Mouse (Mus musculus) neural tube, embryonic 12.5 days (tissue): ENCODE measurements around the gene Zranb1. TPM values are rescaled to one million over a fixed set of nuclear protein-coding genes. Genes with fewer than 3 reads are reported as not detected.
A peak's percentile ranks its signal among the peaks of the same experiment; 100 is the strongest.

Experiments
- ATAC-seq: fragments of 200-750 bp; cut with Nextera tagmentation; 2 replicates; pipeline ENCODE4 v1.8.0; 2017; ENCODE audit warnings: low read depth, mild to moderate bottlenecking, moderate TSS enrichment, moderate library complexity; ENCODE audit not compliant: low FRiP score
- H3K27ac ChIP-seq: fragments of 300-500 bp; sonication (generic); 2 replicates; pipeline ENCODE4 v1.5.1; 2016
- H3K27me3 ChIP-seq: fragments of 300-500 bp; sonication (generic); replicated peaks from 2 replicates; pipeline ENCODE4 v1.6.1; 2016; ENCODE audit warnings: mild to moderate bottlenecking
- H3K36me3 ChIP-seq: fragments of 300-500 bp; sonication (generic); 2 replicates; pipeline ENCODE4 v1.6.1; 2016; ENCODE audit warnings: mild to moderate bottlenecking
- H3K4me1 ChIP-seq: fragments of 300-500 bp; sonication (generic); 2 replicates; pipeline ENCODE4 v1.6.1; 2016
- H3K4me2 ChIP-seq: fragments of 300-500 bp; sonication (generic); replicated peaks from 2 replicates; pipeline ENCODE4 v1.6.1; 2016; ENCODE audit warnings: mild to moderate bottlenecking
- H3K4me3 ChIP-seq: fragments of 300-500 bp; sonication (generic); 2 replicates; pipeline ENCODE4 v1.5.1; 2016
- H3K9ac ChIP-seq: fragments of 300-500 bp; sonication (generic); 2 replicates; pipeline ENCODE4 v1.6.1; 2016; ENCODE audit warnings: mild to moderate bottlenecking
- H3K9me3 ChIP-seq: fragments of 300-500 bp; sonication (generic); 2 replicates; pipeline ENCODE4 v1.6.1; 2016; ENCODE audit warnings: mild to moderate bottlenecking
- WGBS: fragments of 180-500 bp; shearing (Covaris S2); methylation state at CpG from one replicate; pipeline ENCODE4 v1.1.7; 2016; 5-methylcytosine and 5-hydroxymethylcytosine counted together
- polyA plus RNA-seq: library from polyadenylated mRNA; unstranded; fragments of >200 nt; fragmentation: Nextera tagmentation; extraction: Ambion mirVana; gene quantifications from 2 replicates; pipeline ENCODE4 v1.2.1, GENCODE M21; 2016

Zranb1 gene
- polyA plus RNA-seq, result 17.4 and 19.7 TPM in 2 replicates

DNA sequence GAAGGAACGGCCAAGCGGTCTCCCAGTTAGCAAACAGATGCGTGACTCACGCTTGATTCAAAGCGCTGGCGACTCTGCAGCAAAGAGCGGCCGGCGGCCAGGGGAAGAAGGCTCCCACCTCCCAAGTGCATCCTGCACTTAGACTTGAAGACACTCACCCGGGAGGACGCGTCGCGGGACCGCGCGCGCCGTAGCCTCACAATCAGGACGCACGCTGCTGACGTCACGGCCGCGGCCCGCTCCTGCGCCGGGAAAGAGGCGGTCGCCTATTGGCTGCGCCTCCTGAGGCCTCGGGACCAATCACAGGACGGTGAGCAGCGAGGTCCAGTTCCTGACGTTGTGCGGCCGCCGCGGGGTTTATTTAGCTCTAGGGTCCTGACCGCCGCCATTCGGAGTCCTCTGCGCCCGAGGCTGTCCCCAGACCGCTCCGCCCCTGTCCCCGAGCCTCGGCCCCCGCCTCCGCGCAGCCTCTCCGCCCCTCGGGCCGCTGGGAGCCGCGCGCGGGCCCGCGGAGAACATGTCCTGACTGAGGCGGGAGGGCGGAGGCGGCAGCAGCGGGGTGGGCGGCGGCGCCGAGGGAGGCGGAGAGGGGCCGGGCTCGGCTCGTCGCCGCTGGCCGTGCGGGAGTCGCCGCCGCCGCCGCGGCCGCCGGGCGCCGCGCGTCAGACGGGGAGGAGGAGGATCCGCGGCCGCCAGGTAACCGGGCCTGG, at the start of gene Zranb1:
Zranb1 (plus strand) TSS at position 293 of the 710 bp plus-strand sequence.
- WGBS, result under 1% methylated on average over 86 of the region's 93 CpGs

DNA sequence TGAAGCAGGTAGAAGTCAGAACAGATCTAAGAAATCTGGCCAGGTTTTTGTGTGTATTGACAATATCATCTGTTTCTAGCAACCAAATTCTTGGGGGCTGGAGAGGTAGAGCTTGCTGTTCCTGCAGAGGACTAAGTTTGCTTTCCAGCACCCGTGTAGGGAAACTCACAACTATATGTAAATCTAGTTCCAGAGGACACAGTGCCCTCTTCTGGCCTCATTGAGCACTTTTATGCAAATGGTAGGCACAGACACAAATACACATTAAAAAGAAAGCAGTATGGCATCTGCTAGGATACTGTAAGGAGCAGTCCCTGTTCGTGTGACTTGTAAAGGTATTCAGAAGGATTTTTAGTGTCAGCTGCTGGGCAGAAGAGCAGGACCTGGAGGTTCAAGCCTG, 48.6 kb upstream of the Zranb1 start:
- no peaks in the 10 kb centered on the region for H3K4me1 ChIP-seq
- peaks cover 76% of the 10 kb centered on the region for H3K36me3 ChIP-seq
- WGBS, result 82% methylated on average over 2 of the region's 2 CpGs
- no peaks in the 10 kb centered on the region for H3K27me3 ChIP-seq
- ATAC-seq, result no peak
- no peak overlapping the region for H3K4me2 ChIP-seq
- no peaks in the 10 kb centered on the region for H3K9me3 ChIP-seq
- no peak overlapping the region for H3K27ac ChIP-seq
- no peak overlapping the region for H3K4me3 ChIP-seq
- H3K9ac ChIP-seq, result no peak overlapping the region

More for the DNA sequence above, at the start of gene Zranb1:
- no peaks in the 10 kb centered on the region for H3K27me3 ChIP-seq
- peaks cover 10% of the 10 kb centered on the region for H3K4me1 ChIP-seq
- peak within 1 kb of the TSS; percentile 96 for H3K4me3 ChIP-seq
- peak within 1 kb of the TSS; percentile 97 for H3K9ac ChIP-seq
- peak within 1 kb of the TSS; percentile 82 for H3K4me2 ChIP-seq
- peak; percentile 99 for ATAC-seq
- H3K27ac ChIP-seq, result peak within 1 kb of the TSS; percentile 97
- no peaks in the 10 kb centered on the region for H3K36me3 ChIP-seq
- no peaks in the 10 kb centered on the region for H3K9me3 ChIP-seq

DNA sequence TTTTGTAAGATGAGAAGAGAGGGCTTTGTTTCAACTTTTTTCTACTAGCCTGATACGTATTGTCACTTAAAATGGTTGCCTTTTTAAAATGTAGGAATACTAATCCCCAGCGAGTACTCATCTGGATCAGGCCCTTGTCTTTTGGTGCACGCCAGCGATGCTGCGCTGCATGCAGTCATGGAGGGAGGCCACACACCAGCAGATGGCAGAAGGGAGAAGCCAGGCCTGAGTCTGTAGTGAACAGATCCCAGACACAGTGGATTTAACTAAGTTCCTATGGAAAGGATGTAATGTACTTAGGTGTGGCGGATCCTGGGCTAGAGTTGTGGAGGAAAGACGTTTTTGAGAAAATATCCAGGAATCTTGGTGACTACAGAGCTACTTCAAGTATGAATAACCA, 46.9 kb upstream of the Zranb1 start:
- no peaks in the 10 kb centered on the region for H3K9me3 ChIP-seq
- no peaks in the 10 kb centered on the region for H3K4me1 ChIP-seq
- H3K4me3 ChIP-seq, result no peak overlapping the region
- no peak for ATAC-seq
- H3K27ac ChIP-seq, result no peak overlapping the region
- 92% methylated on average over 7 of the region's 7 CpGs for WGBS
- H3K9ac ChIP-seq, result no peak overlapping the region
- no peak overlapping the region for H3K4me2 ChIP-seq
- peaks cover 60% of the 10 kb centered on the region for H3K36me3 ChIP-seq
- no peaks in the 10 kb centered on the region for H3K27me3 ChIP-seq

DNA sequence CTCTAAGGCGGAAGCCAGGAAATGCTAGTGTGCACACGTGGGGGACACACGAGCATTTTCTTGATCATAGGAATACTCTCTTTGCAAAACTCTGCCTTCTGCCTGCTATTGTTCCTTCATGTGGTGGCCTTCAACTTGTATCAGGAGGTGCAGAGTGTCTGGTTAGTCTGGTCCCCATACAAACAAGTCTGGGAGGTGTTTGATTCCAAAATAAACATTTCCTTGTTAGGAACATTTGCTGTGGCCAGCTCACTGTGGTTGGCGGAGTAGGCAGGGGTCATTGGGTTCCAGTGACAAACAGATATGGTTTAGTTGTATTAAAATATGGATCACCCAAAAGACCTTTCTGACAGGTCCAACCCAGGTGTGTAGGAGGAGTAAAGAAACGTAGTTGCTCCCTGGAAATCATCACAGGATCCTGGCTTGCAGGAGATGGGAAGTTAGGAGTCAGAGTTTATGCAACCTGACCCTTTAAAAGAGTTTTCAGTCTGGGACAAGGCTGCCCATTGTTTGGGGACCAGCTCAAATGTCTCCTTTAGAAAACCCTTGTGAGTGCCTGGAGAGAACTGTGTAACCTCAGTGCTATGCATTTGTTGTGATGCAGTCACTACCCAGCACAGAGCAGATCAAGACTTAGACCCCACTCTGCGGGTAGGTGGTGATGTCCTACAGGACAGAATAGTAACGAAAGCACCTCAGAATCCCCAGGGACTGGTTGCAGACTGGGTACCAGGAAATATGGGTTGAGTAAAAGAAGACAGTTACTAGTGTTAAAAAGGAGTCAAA, 43.7 kb upstream of the Zranb1 start:
- 75% methylated on average over 7 of the region's 7 CpGs for WGBS
- ATAC-seq, result no peak
- Histone ChIP-seq H3K36me3 (peaks cover 30% of the 10 kb centered on the region), H3K4me1 (no peaks in the 10 kb centered on the region), H3K4me3 (no peak overlapping the region), H3K27me3 (no peaks in the 10 kb centered on the region), H3K9me3 (no peaks in the 10 kb centered on the region), H3K4me2 (no peak overlapping the region), H3K27ac (no peak overlapping the region), H3K9ac (no peak overlapping the region)

DNA sequence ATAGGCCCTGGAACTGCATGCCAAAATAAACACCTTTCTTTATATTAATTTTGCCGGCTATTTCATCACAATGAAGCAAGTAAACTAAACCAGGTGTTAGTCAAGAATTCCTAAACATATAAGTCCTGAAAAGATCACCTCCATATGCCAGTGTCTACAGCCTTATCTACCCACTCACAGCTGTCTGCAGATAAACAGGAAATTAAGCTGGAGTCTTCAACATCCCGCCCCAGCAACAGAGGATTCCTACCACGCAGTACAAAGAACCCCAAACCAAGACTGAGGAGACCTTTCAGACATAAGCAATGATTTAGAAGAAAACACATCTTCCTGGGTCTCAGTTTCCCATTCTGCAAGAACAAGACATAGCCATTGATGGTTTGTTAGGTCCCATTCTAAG, 42.9 kb upstream of the Zranb1 start:
- H3K9ac ChIP-seq, result no peak overlapping the region
- no peaks in the 10 kb centered on the region for H3K4me1 ChIP-seq
- H3K27ac ChIP-seq, result no peak overlapping the region
- no peaks in the 10 kb centered on the region for H3K27me3 ChIP-seq
- peaks cover 22% of the 10 kb centered on the region for H3K36me3 ChIP-seq
- no peak overlapping the region for H3K4me3 ChIP-seq
- no peak for ATAC-seq
- WGBS, result 89% methylated on average over 3 of the region's 3 CpGs
- H3K9me3 ChIP-seq, result no peaks in the 10 kb centered on the region
- no peak overlapping the region for H3K4me2 ChIP-seq

DNA sequence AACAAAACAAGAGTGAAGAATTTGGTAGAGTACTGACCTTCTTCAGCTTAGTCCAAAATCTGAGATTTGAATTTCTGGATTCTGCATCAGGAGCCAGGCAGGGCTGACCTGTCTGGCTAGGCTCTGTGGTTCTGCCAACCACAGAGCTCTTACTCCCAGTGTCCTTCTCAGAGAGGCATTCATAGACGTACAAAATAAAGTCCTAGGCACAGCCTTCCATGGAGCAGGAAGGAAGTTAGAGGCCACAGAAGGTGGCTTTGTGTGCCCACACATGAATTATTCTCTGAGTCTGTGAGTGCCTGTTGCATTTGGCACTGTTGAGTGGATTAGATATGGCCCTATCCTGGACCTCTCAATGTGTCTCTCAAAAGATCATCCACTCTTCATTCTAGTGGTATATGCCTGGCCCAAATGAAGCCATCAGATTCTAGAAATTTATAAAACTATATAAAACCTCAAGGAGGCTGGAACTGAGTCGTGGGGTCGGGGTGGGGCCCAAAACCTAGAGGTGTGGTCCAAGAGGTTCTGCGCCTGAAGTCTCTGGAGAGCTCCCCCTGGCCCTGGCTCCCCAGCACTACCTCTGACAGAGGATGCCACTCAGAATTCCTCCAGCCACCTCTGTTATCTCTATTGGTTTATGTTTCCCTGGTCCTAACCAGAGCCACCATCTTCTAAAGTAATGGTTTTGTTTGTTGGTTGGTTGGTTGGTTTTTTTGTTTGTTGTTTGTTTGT, 42.3 kb upstream of the Zranb1 start:
- no peak overlapping the region for H3K9ac ChIP-seq
- ATAC-seq, result no peak
- H3K27ac ChIP-seq, result no peak overlapping the region
- H3K4me1 ChIP-seq, result no peaks in the 10 kb centered on the region
- WGBS, result 69% methylated on average over 4 of the region's 4 CpGs
- no peak overlapping the region for H3K4me3 ChIP-seq
- no peaks in the 10 kb centered on the region for H3K9me3 ChIP-seq
- H3K27me3 ChIP-seq, result no peaks in the 10 kb centered on the region
- no peak overlapping the region for H3K4me2 ChIP-seq
- peaks cover 16% of the 10 kb centered on the region; the same call in 1 of the 2 replicates for H3K36me3 ChIP-seq

DNA sequence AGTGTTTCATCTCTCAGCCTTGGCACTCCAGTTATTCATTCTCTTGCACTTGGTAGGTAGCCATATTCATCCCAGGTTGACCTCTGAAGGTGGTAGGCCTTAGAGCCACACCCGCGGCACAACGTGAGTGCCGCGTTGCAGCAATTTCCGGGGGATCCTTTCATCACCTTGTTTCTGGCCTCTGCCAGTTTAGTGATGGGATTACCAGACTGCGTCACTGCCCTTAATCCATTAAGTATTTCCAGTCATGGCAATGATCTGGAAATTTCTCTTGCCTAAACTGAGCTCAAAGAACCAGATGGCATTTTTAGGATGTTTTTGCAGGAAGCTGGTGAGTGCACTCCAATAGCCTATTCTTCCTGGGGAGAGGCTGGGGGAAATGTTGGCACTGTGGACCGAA, 41.3 kb upstream of the Zranb1 start:
- Histone ChIP-seq H3K4me3 (no peak overlapping the region), H3K36me3 (peaks cover 8% of the 10 kb centered on the region; the same call in 1 of the 2 replicates), H3K27ac (no peak overlapping the region), H3K4me2 (no peak overlapping the region), H3K27me3 (no peaks in the 10 kb centered on the region), H3K9ac (no peak overlapping the region), H3K9me3 (no peaks in the 10 kb centered on the region), H3K4me1 (no peaks in the 10 kb centered on the region)
- WGBS, result 95% methylated on average over 8 of the region's 8 CpGs
- ATAC-seq, result no peak

DNA sequence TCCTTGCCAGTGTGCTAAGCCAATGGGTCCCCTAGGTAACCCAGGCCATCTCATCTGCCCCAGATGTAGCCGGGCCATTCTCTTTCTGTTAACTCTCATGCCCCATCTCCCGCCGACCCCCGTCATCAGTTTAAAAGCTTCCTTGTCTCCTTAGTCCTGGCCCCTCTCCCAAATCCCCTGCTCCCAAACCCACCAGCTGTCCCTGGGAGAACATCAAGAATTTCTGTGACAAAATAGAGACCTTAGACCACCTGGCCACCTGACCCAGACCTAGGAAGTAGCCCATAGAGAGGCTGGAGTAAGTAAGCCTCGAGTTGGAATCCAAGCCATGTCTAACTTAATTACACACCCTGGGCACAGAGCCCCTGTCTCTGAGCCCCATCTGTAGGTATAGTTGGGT, 40.7 kb upstream of the Zranb1 start:
- ATAC-seq, result no peak
- Histone ChIP-seq H3K4me1 (no peaks in the 10 kb centered on the region), H3K9me3 (no peaks in the 10 kb centered on the region), H3K4me2 (no peak overlapping the region), H3K4me3 (no peak overlapping the region), H3K27me3 (no peaks in the 10 kb centered on the region), H3K9ac (no peak overlapping the region), H3K36me3 (0 out of 2 replicates have a peak, but pooled peaks cover 5% of the 10 kb centered on the region), H3K27ac (no peak overlapping the region)
- 84% methylated on average over 5 of the region's 5 CpGs for WGBS

DNA sequence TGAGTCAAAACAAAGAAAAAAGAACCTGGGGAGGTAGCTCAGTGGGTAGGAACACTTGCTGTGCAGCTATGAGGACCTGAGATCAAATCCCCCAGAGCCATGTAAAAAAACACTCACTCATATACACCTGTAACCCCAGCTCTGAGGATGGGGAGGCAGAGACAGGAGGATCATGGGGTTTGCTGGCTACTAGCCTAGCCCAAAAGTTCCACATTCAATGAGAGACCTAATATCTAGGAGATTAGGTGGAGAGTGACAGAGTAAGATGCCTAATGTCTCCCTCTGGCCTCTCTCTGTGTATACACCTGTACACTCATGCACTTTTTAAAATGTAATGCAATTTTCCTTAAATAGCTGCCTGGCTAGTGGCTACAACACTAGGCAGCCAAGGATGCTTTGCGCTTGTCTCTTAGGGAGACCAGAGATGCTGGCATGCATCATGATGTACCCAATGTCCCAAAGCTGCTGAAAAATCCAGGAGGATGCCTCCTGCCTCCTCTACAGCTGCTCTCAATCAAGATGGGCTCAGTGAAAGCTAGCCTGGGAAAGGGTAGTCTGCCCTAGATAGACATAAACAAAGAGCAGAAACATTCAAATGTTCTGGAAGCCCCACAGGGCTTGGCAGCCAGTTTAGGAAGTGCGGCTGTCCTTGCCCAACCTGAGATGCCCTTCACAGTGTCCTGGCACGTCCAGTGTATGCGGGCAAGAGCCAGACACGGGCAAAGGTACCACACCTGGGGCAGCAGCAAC, 39.2 kb upstream of the Zranb1 start:
- H3K9ac ChIP-seq, result no peak overlapping the region
- H3K27ac ChIP-seq, result no peak overlapping the region
- no peaks in the 10 kb centered on the region for H3K36me3 ChIP-seq
- WGBS, result 85% methylated on average over 5 of the region's 5 CpGs
- H3K4me1 ChIP-seq, result no peaks in the 10 kb centered on the region
- no peak overlapping the region for H3K4me3 ChIP-seq
- ATAC-seq, result no peak
- H3K4me2 ChIP-seq, result no peak overlapping the region
- H3K27me3 ChIP-seq, result no peaks in the 10 kb centered on the region
- no peaks in the 10 kb centered on the region for H3K9me3 ChIP-seq

DNA sequence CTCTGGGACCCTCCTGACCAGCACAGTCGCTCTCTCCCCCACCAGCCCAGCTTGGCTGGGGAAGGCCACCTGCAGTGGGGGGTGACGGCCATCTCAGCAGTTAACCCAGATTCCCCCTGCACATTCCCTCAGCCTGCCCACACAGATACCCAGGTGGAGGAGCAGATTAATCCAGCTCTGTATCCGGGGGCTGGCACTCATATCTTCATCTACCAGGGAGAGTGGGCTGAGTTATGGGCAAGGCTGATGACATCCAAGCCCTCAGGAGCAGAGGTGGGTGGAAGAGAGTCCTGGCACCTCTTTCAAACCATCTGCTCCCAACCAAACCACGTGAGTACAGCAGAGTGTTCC, 38.7 kb upstream of the Zranb1 start:
- Histone ChIP-seq H3K4me3 (no peak overlapping the region), H3K27me3 (no peaks in the 10 kb centered on the region), H3K36me3 (no peaks in the 10 kb centered on the region), H3K4me2 (no peak overlapping the region), H3K9me3 (no peaks in the 10 kb centered on the region), H3K4me1 (no peaks in the 10 kb centered on the region), H3K9ac (no peak overlapping the region), H3K27ac (no peak overlapping the region)
- ATAC-seq, result no peak
- 58% methylated on average over 4 of the region's 4 CpGs for WGBS

DNA sequence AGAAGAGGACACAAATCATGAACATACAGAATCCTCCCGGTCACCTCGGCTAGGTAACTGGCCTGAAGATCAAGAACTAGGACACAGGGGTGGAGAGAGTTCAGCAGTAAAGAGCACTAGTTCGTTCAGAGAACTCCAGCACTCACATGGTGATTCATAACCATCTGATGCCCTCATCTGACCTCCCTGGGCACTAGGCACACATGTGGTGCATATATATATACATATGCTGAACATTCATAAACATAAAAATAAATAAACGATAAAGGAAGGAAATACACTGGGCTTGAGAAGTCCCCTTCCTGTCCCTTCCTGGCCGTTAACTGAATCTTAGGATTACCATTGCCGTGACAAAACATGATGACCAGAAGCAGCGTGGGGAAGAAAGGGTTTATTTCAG, 38.1 kb upstream of the Zranb1 start:
- Histone ChIP-seq H3K36me3 (no peaks in the 10 kb centered on the region), H3K9me3 (no peaks in the 10 kb centered on the region), H3K4me2 (no peak overlapping the region), H3K4me1 (no peaks in the 10 kb centered on the region), H3K4me3 (no peak overlapping the region), H3K9ac (no peak overlapping the region), H3K27ac (no peak overlapping the region), H3K27me3 (no peaks in the 10 kb centered on the region)
- no peak for ATAC-seq
- WGBS, result 85% methylated on average over 7 of the region's 7 CpGs

DNA sequence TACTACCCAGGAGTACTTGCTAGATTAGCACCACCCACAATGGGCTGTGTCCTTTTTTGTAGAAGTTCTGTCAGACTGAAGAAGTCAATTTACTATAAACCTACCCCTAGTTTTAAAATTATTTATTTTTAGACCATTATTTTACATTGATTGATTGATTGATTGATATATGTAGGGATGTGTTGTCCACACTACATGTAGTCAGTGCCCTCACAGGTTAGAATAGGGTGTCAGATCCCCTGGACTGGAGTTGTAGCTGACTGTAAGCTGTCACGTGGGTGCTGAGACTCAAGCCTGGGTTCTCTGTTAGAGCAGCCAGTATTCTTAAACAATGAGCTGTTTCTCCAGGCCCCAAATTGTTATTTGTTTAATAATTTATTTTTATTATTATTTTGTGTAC, 37.6 kb upstream of the Zranb1 start:
- H3K9me3 ChIP-seq, result no peaks in the 10 kb centered on the region
- H3K4me3 ChIP-seq, result no peak overlapping the region
- H3K27me3 ChIP-seq, result no peaks in the 10 kb centered on the region
- no peak overlapping the region for H3K9ac ChIP-seq
- H3K4me1 ChIP-seq, result no peaks in the 10 kb centered on the region
- H3K27ac ChIP-seq, result no peak overlapping the region
- 78% methylated on average over 1 of the region's 1 CpGs for WGBS
- no peak overlapping the region for H3K4me2 ChIP-seq
- no peaks in the 10 kb centered on the region for H3K36me3 ChIP-seq
- no peak for ATAC-seq
